ENCODE assay signal across 8 mouse cellular contexts in genomic region chr4:47057510-47058325, GRCm38 (mm10). TPM values are rescaled to one million over a fixed set of nuclear protein-coding genes. Genes with fewer than 3 reads are reported as not detected.
DNase-seq lines count a peak whose midpoint lies in the region; ATAC-seq and TF ChIP-seq lines count a peak whose summit lies in the region.

No protein-coding gene starts in this region.

- H3K9me3 ChIP-seq in embryonic facial prominence, embryonic 12.5 days, result no peaks in the 10 kb centered on the region
- H3K9me3 ChIP-seq in hindbrain, postnatal 0 days (ENCODE audit: low read length), result no peaks in the 10 kb centered on the region
- H3K9me3 ChIP-seq in midbrain, embryonic 15.5 days, result no peaks in the 10 kb centered on the region

- peak overlapping the region; percentile 68 for H3K4me2 ChIP-seq in embryonic facial prominence, embryonic 12.5 days (replicated peaks)
- H3K4me2 ChIP-seq in hindbrain, postnatal 0 days (ENCODE audit: low read depth, low read length), result peak overlapping the region; percentile 71
- H3K4me2 ChIP-seq in midbrain, embryonic 15.5 days, result peak overlapping the region; percentile 70

- ATAC-seq in embryonic facial prominence, embryonic 12.5 days (ENCODE audit: insufficient number of reproducible peaks, insufficient read depth, low FRiP score, low TSS enrichment), result peak; percentile 48
- no peak for ATAC-seq in hindbrain, postnatal 0 days
- ATAC-seq in midbrain, embryonic 15.5 days (replicated peaks), result peak; percentile 52; the same call in 1 of the 2 replicates

- WGBS in embryonic facial prominence, embryonic 12.5 days, result 37% methylated on average over 25 of the region's 25 CpGs
- WGBS in hindbrain, postnatal 0 days, result 34% methylated on average over 25 of the region's 25 CpGs
- WGBS in midbrain, embryonic 15.5 days, result 38% methylated on average over 25 of the region's 25 CpGs

- H3K27ac ChIP-seq in layer of hippocampus, adult 2 months, result peak overlapping the region; percentile 90
- H3K27ac ChIP-seq in embryonic facial prominence, embryonic 12.5 days, result no peak overlapping the region
- H3K27ac ChIP-seq in hindbrain, postnatal 0 days, result peak overlapping the region; percentile 86
- peak overlapping the region; percentile 84 for H3K27ac ChIP-seq in midbrain, embryonic 15.5 days

- H3K4me1 ChIP-seq in embryonic facial prominence, embryonic 12.5 days, result peaks cover 5% of the 10 kb centered on the region
- H3K4me1 ChIP-seq in hindbrain, postnatal 0 days (ENCODE audit: insufficient read depth, low read length), result peaks cover 16% of the 10 kb centered on the region; the same call in 1 of the 2 replicates
- H3K4me1 ChIP-seq in midbrain, embryonic 15.5 days, result peaks cover 12% of the 10 kb centered on the region

- no peak for DNase-seq in layer of hippocampus, adult 2 months (ENCODE audit: low spot score in 2 of 2)
- DNase-seq in layer of hippocampus, adult 9-10 months (ENCODE audit: low spot score), result no peak
- DNase-seq in hindbrain, postnatal 0 days (ENCODE audit: low spot score), result no peak
- DNase-seq in ovary, adult 18-20 months (ENCODE audit: low spot score), result no peak
- DNase-seq in testis, postnatal 10 days (ENCODE audit: low spot score), result no peak
- DNase-seq in T-cell, adult 2 months (ENCODE audit: low spot score), result no peak

- H3K27me3 ChIP-seq in embryonic facial prominence, embryonic 12.5 days, result no peaks in the 10 kb centered on the region
- no peaks in the 10 kb centered on the region for H3K27me3 ChIP-seq in hindbrain, postnatal 0 days (ENCODE audit: insufficient read depth, low read length)
- no peaks in the 10 kb centered on the region for H3K27me3 ChIP-seq in midbrain, embryonic 15.5 days (replicated peaks)

- TF ChIP-seq CTCF in layer of hippocampus, adult 2 months (conservative IDR thresholded peaks at IDR 0.05), result no peak
- no peak for TF ChIP-seq CTCF in hindbrain, postnatal 0 days (IDR thresholded peaks at IDR 0.05; ENCODE audit: low read depth)

- peak overlapping the region; percentile 63 for H3K4me3 ChIP-seq in layer of hippocampus, adult 2 months
- H3K4me3 ChIP-seq in embryonic facial prominence, embryonic 12.5 days, result peak overlapping the region; percentile 79
- peak overlapping the region; percentile 76 for H3K4me3 ChIP-seq in hindbrain, postnatal 0 days (ENCODE audit: low read length)
- H3K4me3 ChIP-seq in midbrain, embryonic 15.5 days, result peak overlapping the region; percentile 68

- peak overlapping the region; percentile 81 for H3K9ac ChIP-seq in embryonic facial prominence, embryonic 12.5 days
- H3K9ac ChIP-seq in hindbrain, postnatal 0 days (replicated peaks; ENCODE audit: low read length), result peak overlapping the region; percentile 78
- peak overlapping the region; percentile 78 for H3K9ac ChIP-seq in midbrain, embryonic 15.5 days

- no peaks in the 10 kb centered on the region for H3K36me3 ChIP-seq in embryonic facial prominence, embryonic 12.5 days
- H3K36me3 ChIP-seq in hindbrain, postnatal 0 days (ENCODE audit: insufficient read depth, low read length), result no peaks in the 10 kb centered on the region
- H3K36me3 ChIP-seq in midbrain, embryonic 15.5 days (replicated peaks), result no peaks in the 10 kb centered on the region

RNA-seq across cellular contexts. Expression of gene Anks6, which starts 0.5 kb away (rescaled TPM):
- total RNA-seq in layer of hippocampus, adult 2 months (2021), result 10 to 100 TPM; 21.7 to 25.9 TPM
- 8.4 and 9.5 TPM in 2 replicates for polyA plus RNA-seq in embryonic facial prominence, embryonic 12.5 days (2016; fragmentation: Nextera tagmentation; extraction: Ambion mirVana)
- 11.1 and 13.4 TPM in 2 replicates for total RNA-seq in hindbrain, postnatal 0 days (2014; rRNA removed)
- 3.0 and 3.2 TPM in 2 replicates for polyA plus RNA-seq in hindbrain, postnatal 0 days (2015; fragmentation: Nextera tagmentation; extraction: Ambion mirVana)
- polyA plus RNA-seq in midbrain, embryonic 15.5 days (2015; fragmentation: Nextera tagmentation; extraction: Ambion mirVana), result 5.2 and 5.3 TPM in 2 replicates

RNA-seq across cellular contexts. Expression of gene Galnt12, which starts 34.0 kb away (rescaled TPM):
- total RNA-seq in layer of hippocampus, adult 2 months (2021), result under 1 TPM; 0.69 to 0.97 TPM
- 3.6 and 4.9 TPM in 2 replicates for polyA plus RNA-seq in embryonic facial prominence, embryonic 12.5 days (2016; fragmentation: Nextera tagmentation; extraction: Ambion mirVana)
- total RNA-seq in hindbrain, postnatal 0 days (2014; rRNA removed), result 1.5 and 1.7 TPM in 2 replicates
- 1.2 and 1.4 TPM in 2 replicates for polyA plus RNA-seq in hindbrain, postnatal 0 days (2015; fragmentation: Nextera tagmentation; extraction: Ambion mirVana)
- 1.8 and 2.9 TPM in 2 replicates for polyA plus RNA-seq in midbrain, embryonic 15.5 days (2015; fragmentation: Nextera tagmentation; extraction: Ambion mirVana)
